Mouse (Mus musculus): ENCODE measurements at regions not wholly inside any gene's neighbourhood (a gene's known extent, or its start where the extent isn't known, plus 50 kb on each side); places are given as distances from the start of the nearest gene placed in this dataset.

DNA sequence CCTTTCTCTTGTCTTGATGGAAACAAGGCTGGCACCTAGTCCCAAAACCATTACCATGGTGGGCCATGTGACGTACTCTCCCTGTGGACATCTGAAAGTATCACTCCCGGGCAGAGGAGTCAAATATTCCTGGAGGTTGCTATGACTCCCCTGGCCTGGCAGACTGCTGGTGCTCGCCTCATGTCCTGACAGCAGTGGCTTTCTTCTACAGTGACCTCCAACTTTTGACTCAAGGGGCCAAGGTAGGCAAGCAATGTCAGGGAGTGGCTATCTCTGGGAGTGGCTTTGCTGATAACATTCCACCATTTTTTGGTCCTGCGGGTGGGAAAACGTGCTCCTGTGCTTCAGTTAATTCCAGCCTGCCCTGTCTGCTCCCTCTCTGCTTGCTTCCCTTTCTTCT lies 54.7 kb upstream of the Ptgfrn start:
- H3K27me3 ChIP-seq (replicated peaks; ENCODE audit: control insufficient read depth, insufficient read depth, low read length), result no peaks in the 10 kb centered on the region
- H3K27ac ChIP-seq (ENCODE audit: low read depth, low read length), result no peak overlapping the region
- no peaks in the 10 kb centered on the region for H3K36me3 ChIP-seq (ENCODE audit: control insufficient read depth, insufficient read depth, low read length)
- no peak overlapping the region for H3K4me2 ChIP-seq (ENCODE audit: low read length)
- peaks cover 24% of the 10 kb centered on the region for H3K4me1 ChIP-seq (ENCODE audit: control insufficient read depth, insufficient read depth, low read depth, low read length)
- no peaks in the 10 kb centered on the region for H3K9me3 ChIP-seq (ENCODE audit: control insufficient read depth, low read length)
- WGBS, result 85% methylated on average over 5 of the region's 5 CpGs
- no peak overlapping the region for H3K4me3 ChIP-seq (ENCODE audit: low read length)
- ATAC-seq, result no peak
- no peak overlapping the region for H3K9ac ChIP-seq (ENCODE audit: low read depth, low read length)

DNA sequence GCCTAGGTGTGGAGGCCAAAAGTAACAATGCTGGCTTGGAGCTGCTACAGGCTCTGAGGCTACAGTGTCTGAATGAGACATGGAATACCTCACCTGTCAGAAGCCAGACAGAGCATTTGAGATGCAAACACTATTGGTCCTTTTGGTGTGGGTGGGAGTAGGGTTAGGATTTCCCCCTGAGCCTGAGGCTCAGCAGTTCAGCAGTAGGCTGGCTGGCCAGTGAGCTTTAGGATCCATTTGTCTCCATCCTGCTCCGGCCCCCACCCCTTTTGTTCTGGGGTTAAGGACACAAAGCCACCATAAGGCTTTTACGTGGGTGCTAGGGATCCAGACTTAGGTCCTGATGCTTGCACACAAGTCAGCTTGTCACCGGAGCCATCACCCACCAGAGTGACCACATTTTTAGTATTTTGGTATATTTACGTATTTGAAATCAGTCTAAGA lies 53.9 kb upstream of the Ptgfrn start:
- no peak overlapping the region for H3K9ac ChIP-seq (ENCODE audit: low read depth, low read length)
- 80% methylated on average over 4 of the region's 4 CpGs for WGBS
- no peak for ATAC-seq
- H3K27ac ChIP-seq (ENCODE audit: low read depth, low read length), result no peak overlapping the region
- H3K4me1 ChIP-seq (ENCODE audit: control insufficient read depth, insufficient read depth, low read depth, low read length), result peaks cover 24% of the 10 kb centered on the region
- H3K9me3 ChIP-seq (ENCODE audit: control insufficient read depth, low read length), result no peaks in the 10 kb centered on the region
- H3K36me3 ChIP-seq (ENCODE audit: control insufficient read depth, insufficient read depth, low read length), result no peaks in the 10 kb centered on the region
- H3K27me3 ChIP-seq (replicated peaks; ENCODE audit: control insufficient read depth, insufficient read depth, low read length), result no peaks in the 10 kb centered on the region
- H3K4me2 ChIP-seq (ENCODE audit: low read length), result no peak overlapping the region
- no peak overlapping the region for H3K4me3 ChIP-seq (ENCODE audit: low read length)

DNA sequence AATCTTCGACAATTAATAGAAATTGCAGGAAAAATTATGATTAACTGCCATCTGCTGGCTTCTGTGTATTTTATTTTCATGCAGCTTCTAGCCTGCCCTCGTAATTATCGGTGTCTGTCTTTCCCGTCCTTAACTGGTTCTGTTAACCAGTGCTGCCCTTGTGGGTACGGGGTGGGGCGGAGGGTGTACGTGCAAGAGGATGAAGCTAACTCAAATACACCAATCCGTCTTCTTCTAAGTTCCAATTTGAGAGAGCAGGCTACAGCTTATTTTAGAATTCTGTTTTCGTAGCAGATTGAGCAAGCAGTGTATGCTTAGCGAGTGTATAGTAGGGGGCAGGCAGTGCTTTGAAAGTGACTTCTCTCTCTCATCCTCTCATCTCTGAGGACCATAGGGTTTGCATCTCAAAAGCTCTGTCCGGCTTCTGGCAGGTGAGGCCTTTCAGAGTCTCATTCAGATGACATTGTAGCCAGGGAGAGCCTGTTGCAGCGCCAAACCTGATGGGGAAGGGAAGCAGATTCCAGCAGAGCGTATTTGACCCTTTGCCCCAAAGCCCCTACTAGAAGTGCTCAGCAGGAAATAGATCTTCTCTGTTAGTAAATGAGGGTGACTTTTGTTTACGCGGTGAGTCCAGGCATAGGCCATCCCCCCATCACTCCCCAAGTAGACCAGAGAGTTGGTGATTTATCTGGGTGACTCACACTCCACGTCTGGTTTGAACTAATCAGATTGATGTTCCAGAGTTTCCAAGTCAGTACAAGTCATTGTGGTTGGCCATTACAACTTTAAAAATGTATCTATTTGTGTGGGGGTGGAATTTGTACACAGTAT lies 53.3 kb upstream of the Ptgfrn start:
- H3K27me3 ChIP-seq (replicated peaks; ENCODE audit: control insufficient read depth, insufficient read depth, low read length), result no peaks in the 10 kb centered on the region
- WGBS, result 33% methylated on average over 16 of the region's 16 CpGs
- H3K9me3 ChIP-seq (ENCODE audit: control insufficient read depth, low read length), result no peaks in the 10 kb centered on the region
- no peak overlapping the region for H3K4me3 ChIP-seq (ENCODE audit: low read length)
- H3K9ac ChIP-seq (ENCODE audit: low read depth, low read length), result no peak overlapping the region
- ATAC-seq, result peak; percentile 38; the same call in 1 of the 2 replicates
- H3K36me3 ChIP-seq (ENCODE audit: control insufficient read depth, insufficient read depth, low read length), result no peaks in the 10 kb centered on the region
- H3K4me1 ChIP-seq (ENCODE audit: control insufficient read depth, insufficient read depth, low read depth, low read length), result peaks cover 24% of the 10 kb centered on the region
- no peak overlapping the region; the same call in 1 of the 2 replicates for H3K4me2 ChIP-seq (ENCODE audit: low read length)
- no peak overlapping the region for H3K27ac ChIP-seq (ENCODE audit: low read depth, low read length)

DNA sequence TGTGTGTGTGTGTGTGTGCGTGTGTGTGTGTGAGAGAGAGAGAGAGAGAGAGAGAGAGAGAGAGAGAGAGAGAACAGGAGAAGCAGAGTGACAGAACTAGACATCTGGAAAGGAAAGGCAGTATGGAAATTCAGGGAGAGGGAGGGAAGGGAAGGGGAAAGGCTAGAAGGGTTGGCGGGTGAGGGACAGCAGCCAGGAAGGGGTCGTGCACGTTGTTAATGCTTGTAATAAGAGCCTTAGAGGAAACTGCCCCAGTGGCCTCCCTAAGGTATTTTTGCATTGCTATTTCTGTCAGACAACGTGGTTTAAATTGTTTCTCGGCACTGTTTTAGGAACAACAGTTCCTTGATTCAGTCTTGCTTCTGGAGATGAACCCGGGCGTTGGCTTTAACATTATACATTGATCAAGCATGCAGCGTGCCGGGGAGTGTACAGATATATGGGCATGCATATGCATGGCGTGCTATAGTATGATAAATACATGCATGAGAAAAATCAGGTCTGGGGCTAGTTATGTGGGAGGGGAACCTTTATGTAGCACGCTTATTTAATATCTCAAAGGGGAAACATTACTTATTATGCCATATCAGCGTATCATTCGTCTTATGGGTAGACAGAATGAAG lies 52.6 kb upstream of the Ptgfrn start:
- no peaks in the 10 kb centered on the region for H3K27me3 ChIP-seq (replicated peaks; ENCODE audit: control insufficient read depth, insufficient read depth, low read length)
- H3K9ac ChIP-seq (ENCODE audit: low read depth, low read length), result no peak overlapping the region
- 34% methylated on average over 14 of the region's 14 CpGs for WGBS
- peak overlapping the region; percentile 8; the same call in 1 of the 2 replicates for H3K4me2 ChIP-seq (ENCODE audit: low read length)
- H3K9me3 ChIP-seq (ENCODE audit: control insufficient read depth, low read length), result no peaks in the 10 kb centered on the region
- ATAC-seq, result peak; percentile 32
- no peaks in the 10 kb centered on the region for H3K36me3 ChIP-seq (ENCODE audit: control insufficient read depth, insufficient read depth, low read length)
- H3K4me1 ChIP-seq (ENCODE audit: control insufficient read depth, insufficient read depth, low read depth, low read length), result peaks cover 24% of the 10 kb centered on the region
- H3K27ac ChIP-seq (ENCODE audit: low read depth, low read length), result peak overlapping the region; percentile 19; the same call in 1 of the 2 replicates
- no peak overlapping the region for H3K4me3 ChIP-seq (ENCODE audit: low read length)

DNA sequence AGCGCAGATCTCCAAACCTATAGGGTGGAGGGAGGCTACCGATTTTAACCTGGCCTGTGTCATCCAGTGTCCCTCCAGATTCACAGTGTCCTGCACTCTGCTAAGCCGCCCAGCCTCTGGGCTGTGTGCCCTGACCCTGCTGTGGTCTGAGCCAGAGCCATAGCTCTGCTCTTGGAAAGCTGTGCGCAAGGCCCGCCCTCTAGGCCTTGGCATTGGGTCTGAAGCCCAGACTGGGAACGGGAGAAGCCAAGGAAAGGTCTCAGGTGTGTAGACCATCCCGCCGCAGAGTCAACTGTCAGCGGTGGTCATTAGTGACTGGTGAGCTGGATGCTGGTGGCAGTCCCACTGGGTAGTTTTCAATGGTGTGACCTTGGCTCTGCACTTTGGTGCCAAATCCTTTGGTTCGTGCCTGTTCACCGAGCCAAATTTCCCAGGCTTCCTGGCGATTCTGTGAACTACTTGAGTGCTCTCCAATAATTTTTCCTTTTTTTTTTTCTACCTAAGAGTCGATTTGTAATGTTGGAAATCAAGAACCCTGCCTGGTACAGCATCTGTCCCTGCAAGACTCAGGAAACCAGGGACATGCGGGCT lies 52.0 kb upstream of the Ptgfrn start:
- no peaks in the 10 kb centered on the region for H3K36me3 ChIP-seq (ENCODE audit: control insufficient read depth, insufficient read depth, low read length)
- H3K27me3 ChIP-seq (replicated peaks; ENCODE audit: control insufficient read depth, insufficient read depth, low read length), result no peaks in the 10 kb centered on the region
- H3K9me3 ChIP-seq (ENCODE audit: control insufficient read depth, low read length), result no peaks in the 10 kb centered on the region
- peak; percentile 79 for ATAC-seq
- H3K9ac ChIP-seq (ENCODE audit: low read depth, low read length), result no peak overlapping the region
- no peak overlapping the region for H3K4me3 ChIP-seq (ENCODE audit: low read length)
- peak overlapping the region; percentile 35 for H3K4me2 ChIP-seq (ENCODE audit: low read length)
- WGBS, result 34% methylated on average over 14 of the region's 14 CpGs
- peak overlapping the region; percentile 55 for H3K27ac ChIP-seq (ENCODE audit: low read depth, low read length)
- H3K4me1 ChIP-seq (ENCODE audit: control insufficient read depth, insufficient read depth, low read depth, low read length), result peaks cover 24% of the 10 kb centered on the region

DNA sequence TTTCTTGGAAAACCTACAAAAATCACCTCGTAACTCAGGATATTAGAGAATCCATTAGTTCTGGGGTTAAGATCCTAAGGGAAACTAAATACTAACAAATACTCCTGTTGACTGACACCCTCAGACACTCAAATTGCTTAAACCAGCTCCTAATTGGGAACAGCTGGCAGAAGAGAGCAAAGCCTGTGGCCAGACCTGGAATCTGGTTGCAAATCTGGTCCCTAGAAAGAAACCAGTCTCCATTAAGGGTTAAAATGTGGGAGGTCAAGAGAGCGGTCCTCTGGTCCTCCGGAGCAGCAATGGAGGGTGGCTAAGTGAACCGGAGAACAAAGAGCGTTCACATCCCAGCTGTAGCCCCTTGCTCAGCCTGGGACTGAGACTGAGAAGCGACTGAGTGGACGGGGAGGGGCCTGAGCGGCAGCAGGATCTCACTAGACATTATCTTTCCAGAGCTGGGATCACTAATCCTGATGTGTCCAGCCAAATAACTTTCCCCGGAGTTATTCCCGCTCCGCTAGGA lies 51.4 kb upstream of the Ptgfrn start:
- peak overlapping the region; percentile 55; the same call in 1 of the 2 replicates for H3K27ac ChIP-seq (ENCODE audit: low read depth, low read length)
- H3K9ac ChIP-seq (ENCODE audit: low read depth, low read length), result no peak overlapping the region
- no peaks in the 10 kb centered on the region for H3K9me3 ChIP-seq (ENCODE audit: control insufficient read depth, low read length)
- H3K27me3 ChIP-seq (replicated peaks; ENCODE audit: control insufficient read depth, insufficient read depth, low read length), result no peaks in the 10 kb centered on the region
- no peaks in the 10 kb centered on the region for H3K36me3 ChIP-seq (ENCODE audit: control insufficient read depth, insufficient read depth, low read length)
- H3K4me3 ChIP-seq (ENCODE audit: low read length), result no peak overlapping the region
- H3K4me2 ChIP-seq (ENCODE audit: low read length), result peak overlapping the region; percentile 35
- WGBS, result 13% methylated on average over 11 of the region's 11 CpGs
- peaks cover 24% of the 10 kb centered on the region for H3K4me1 ChIP-seq (ENCODE audit: control insufficient read depth, insufficient read depth, low read depth, low read length)
- peak; percentile 58 for ATAC-seq
